Mouse (Mus musculus) left cerebral cortex, postnatal 14 days (tissue): Measurements from ENCODE around the gene Mrps21. TPM values are rescaled to one million over a fixed set of nuclear protein-coding genes. Genes with fewer than 3 reads are reported as not detected.

Source experiments
- total RNA-seq, 2 experiments: library from RNA; stranded (reverse); gene quantifications; 2 replicates each; pipeline ENCODE4 v1.2.3; 2021

Mrps21 gene
- total RNA-seq, 2 experiments from 2014 or later = 152 to 157 TPM

Other genes with a start within 250 kb of the Mrps21 start
- 100 to 1,000 TPM; 332 to 337 TPM for gene Ensa, start 246.5 kb downstream of the Mrps21 start, total RNA-seq
- gene Mcl1, start 212.7 kb downstream of the Mrps21 start, total RNA-seq = 10 to 100 TPM; 58.6 to 69.2 TPM
- gene Adamtsl4, start 183.6 kb downstream of the Mrps21 start, total RNA-seq = 1 to 10 TPM; 2.0 TPM
- 10 to 100 TPM; 11.4 to 13.2 TPM for gene Ecm1, start 131.9 kb downstream of the Mrps21 start, total RNA-seq
- 10 to 100 TPM; 37.3 to 40.8 TPM for gene Tars2, start 111.3 kb downstream of the Mrps21 start, total RNA-seq
- gene Rprd2, start 52.7 kb downstream of the Mrps21 start, total RNA-seq = 10 to 100 TPM; 61.3 to 61.8 TPM
- 10 to 100 TPM; 26.3 to 33.9 TPM for gene Prpf3, start 15.6 kb downstream of the Mrps21 start, total RNA-seq
- gene Ciart, start 10.7 kb upstream of the Mrps21 start, total RNA-seq = 10 to 100 TPM; 17.0 to 20.9 TPM
- 10 to 100 TPM; 10.4 to 12.7 TPM for gene BC028528, start 20.5 kb upstream of the Mrps21 start, total RNA-seq
- 10 to 100 TPM; 72.2 to 79.0 TPM for gene Aph1a, start 22.4 kb upstream of the Mrps21 start, total RNA-seq
- 1 to 10 TPM; 5.3 to 5.5 TPM for gene Car14, start 33.2 kb upstream of the Mrps21 start, total RNA-seq
- gene Anp32e, start 57.7 kb upstream of the Mrps21 start, total RNA-seq = 100 to 1,000 TPM in 1 of 2 experiments, 10 to 100 TPM in 1; 95.6 to 107 TPM
- 10 to 100 TPM; 67.5 to 69.7 TPM for gene Plekho1, start 124.5 kb upstream of the Mrps21 start, total RNA-seq
- gene Vps45, start 186.9 kb upstream of the Mrps21 start, total RNA-seq = 10 to 100 TPM; 34.3 to 37.3 TPM
- gene Otud7b, start 233.0 kb upstream of the Mrps21 start, total RNA-seq = 10 to 100 TPM; 18.2 to 22.3 TPM